In genomic region chr14:31323849-31324792, GRCm38 (mm10) we compare ENCODE assay signal across 8 mouse cellular contexts. TPM values are rescaled to one million over a fixed set of nuclear protein-coding genes. Genes with fewer than 3 reads are reported as not detected.
DNase-seq lines count a peak whose midpoint lies in the region; ATAC-seq and TF ChIP-seq lines count a peak whose summit lies in the region.

Dnah1 (minus strand) TSS chr14:31323896.

- TF ChIP-seq POLR2A in thymus, adult 2 months (IDR thresholded peaks at IDR 0.05; ENCODE audit: control insufficient read depth, extremely low read depth, insufficient read depth, low read length, poor library complexity): no peak

- peak within 1 kb of the TSS; percentile 44 for H3K4me3 ChIP-seq in intestine, embryonic 16.5 days (ENCODE audit: low read length)
- H3K4me3 ChIP-seq in liver, postnatal 0 days (ENCODE audit: low read depth, low read length): peak within 1 kb of the TSS; percentile 40
- H3K4me3 ChIP-seq in thymus, adult 2 months (ENCODE audit: control insufficient read depth, insufficient read depth, low read length): peak within 1 kb of the TSS; percentile 58

- DNase-seq in cerebellum, postnatal 10 days: peak; percentile 22 to 36
- no peak for DNase-seq in cerebellum, adult 11-12 months
- DNase-seq in heart, adult 11 months: peak; percentile 93
- DNase-seq in liver, postnatal 0 days: peak; percentile 75
- DNase-seq in neural tube, embryonic 10.5 days (ENCODE audit: extremely low spot score, low spot score): peak; percentile 37
- peak; percentile 61 for DNase-seq in thymus, adult 2 months

- 29% methylated on average over 28 of the region's 28 CpGs for WGBS in intestine, embryonic 16.5 days
- 13% methylated on average over 28 of the region's 28 CpGs for WGBS in liver, postnatal 0 days (ENCODE audit: insufficient replicate concordance)
- WGBS in thymus, adult 2 months: 8% methylated on average over 28 of the region's 28 CpGs

- H3K36me3 ChIP-seq in intestine, embryonic 16.5 days (ENCODE audit: control insufficient read depth, insufficient read depth, low read length): no peaks in the 10 kb centered on the region
- H3K36me3 ChIP-seq in liver, postnatal 0 days (replicated peaks; ENCODE audit: insufficient read depth, low read length): no peaks in the 10 kb centered on the region
- H3K36me3 ChIP-seq in thymus, adult 2 months (ENCODE audit: control insufficient read depth, insufficient read depth, low read length): no peaks in the 10 kb centered on the region

- H3K27ac ChIP-seq in intestine, embryonic 16.5 days (ENCODE audit: low read length): no peak within 1 kb of the TSS
- H3K27ac ChIP-seq in liver, postnatal 0 days (ENCODE audit: low read depth): peak within 1 kb of the TSS; percentile 79
- H3K27ac ChIP-seq in thymus, adult 2 months (ENCODE audit: control insufficient read depth, insufficient read depth, low read length): no peak within 1 kb of the TSS

- no peaks in the 10 kb centered on the region for H3K27me3 ChIP-seq in intestine, embryonic 16.5 days (replicated peaks; ENCODE audit: control insufficient read depth, insufficient read depth, low read length)
- no peaks in the 10 kb centered on the region for H3K27me3 ChIP-seq in liver, postnatal 0 days (ENCODE audit: insufficient read depth, low read length)
- H3K27me3 ChIP-seq in thymus, adult 2 months (ENCODE audit: control insufficient read depth, insufficient read depth, low read length): no peaks in the 10 kb centered on the region

- TF ChIP-seq CTCF in liver, postnatal 0 days (IDR thresholded peaks at IDR 0.05; ENCODE audit: low read depth): peak; percentile 19; the same call in 1 of the 2 replicates
- TF ChIP-seq CTCF in thymus, adult 2 months (IDR thresholded peaks at IDR 0.05; ENCODE audit: borderline replicate concordance, control insufficient read depth, extremely low read depth, insufficient read depth, low read length, poor library complexity): no peak

- H3K4me1 ChIP-seq in intestine, embryonic 16.5 days (ENCODE audit: control insufficient read depth, insufficient read depth, low read length): 0 out of 2 replicates have a peak, but pooled peaks cover 4% of the 10 kb centered on the region
- peaks cover 11% of the 10 kb centered on the region for H3K4me1 ChIP-seq in liver, postnatal 0 days (ENCODE audit: insufficient read depth)
- H3K4me1 ChIP-seq in thymus, adult 2 months (replicated peaks; ENCODE audit: control insufficient read depth, insufficient read depth, low read length): peaks cover 12% of the 10 kb centered on the region

- TF ChIP-seq EP300 in liver, postnatal 0 days (IDR thresholded peaks at IDR 0.05; ENCODE audit: low read depth): no peak

- no peaks in the 10 kb centered on the region for H3K9me3 ChIP-seq in intestine, embryonic 16.5 days (ENCODE audit: control insufficient read depth, low read length)
- no peaks in the 10 kb centered on the region for H3K9me3 ChIP-seq in liver, postnatal 0 days (ENCODE audit: low read length)

- peak within 1 kb of the TSS; percentile 56 for H3K9ac ChIP-seq in intestine, embryonic 16.5 days (ENCODE audit: low read depth, low read length)
- peak within 1 kb of the TSS; percentile 45 for H3K9ac ChIP-seq in liver, postnatal 0 days (replicated peaks)

- peak within 1 kb of the TSS; percentile 70 for H3K4me2 ChIP-seq in intestine, embryonic 16.5 days (ENCODE audit: low read depth, low read length)
- peak within 1 kb of the TSS; percentile 81 for H3K4me2 ChIP-seq in liver, postnatal 0 days (ENCODE audit: low read depth, low read length)

- peak; percentile 81 for ATAC-seq in common myeloid progenitor, adult 5-6 weeks (replicated peaks; ENCODE audit: low read depth, poor library complexity, severe bottlenecking)
- peak; percentile 68 for ATAC-seq in intestine, embryonic 16.5 days
- peak; percentile 70 for ATAC-seq in liver, postnatal 0 days

RNA-seq across cellular contexts. Expression of gene Dnah1, which starts in this region (rescaled TPM):
- 0.10 and 0.23 TPM in 2 replicates for total RNA-seq in common myeloid progenitor, adult 5-6 weeks (2017)
- 2.4 and 3.0 TPM in 2 replicates for polyA plus RNA-seq in intestine, embryonic 16.5 days (2015; fragmentation: Nextera tagmentation; extraction: Ambion mirVana)
- 0.05 and 0.06 TPM in 2 replicates for polyA plus RNA-seq in liver, postnatal 0 days (2015; fragmentation: Nextera tagmentation; extraction: Ambion mirVana)
- polyA plus RNA-seq in thymus, adult 2 months (2012; rRNA removed): 0.39 and 0.54 TPM in 2 replicates

Comparison
In these comparisons a context has a peak if more than half of its experiments do, and no peak if none do; other contexts are left out.
1. Peak in ATAC-seq in common myeloid progenitor, adult 5-6 weeks; RNA of the gene not detected or under 1 TPM.
2. Peak in DNase-seq, ATAC-seq, H3K4me3 ChIP-seq, H3K27ac ChIP-seq, H3K9ac ChIP-seq and H3K4me2 ChIP-seq in liver, postnatal 0 days; RNA of the gene not detected or under 1 TPM.
3. Peak in DNase-seq and H3K4me3 ChIP-seq in thymus, adult 2 months; RNA of the gene not detected or under 1 TPM.